Mouse (Mus musculus) bone marrow, adult 2 months (tissue): ENCODE measurements around the gene Pim1. TPM values are rescaled to one million over a fixed set of nuclear protein-coding genes. Genes with fewer than 3 reads are reported as not detected.

Source experiments
- H3K27ac ChIP-seq: fragments of 200-500 bp; 2 replicates; pipeline ENCODE4 v1.5.1; 2012; ENCODE audit warnings: low read depth, mild to moderate bottlenecking, control low read depth, inconsistent platforms, low read length; ENCODE audit not compliant: control insufficient read depth, poor library complexity, insufficient read depth
- H3K4me1 ChIP-seq: fragments of 200-500 bp; 2 replicates; pipeline ENCODE4 v1.6.1; 2011; ENCODE audit warnings: low read length; ENCODE audit not compliant: control insufficient read depth, insufficient read depth
- H3K4me3 ChIP-seq: fragments of 200-500 bp; replicated peaks from 2 replicates; pipeline ENCODE3; 2011; ENCODE audit warnings: mild to moderate bottlenecking, low read depth, low read length, control low read depth; ENCODE audit not compliant: control insufficient read depth
- CTCF ChIP-seq: fragments of 200-500 bp; IDR thresholded peaks from 2 replicates; pipeline ENCODE4 v1.5.1; 2011; ENCODE audit warnings: low read length, control low read depth; ENCODE audit not compliant: control insufficient read depth, insufficient read depth
- POLR2A ChIP-seq: fragments of 200-500 bp; IDR thresholded peaks from 2 replicates; pipeline ENCODE4 v1.6.1; 2011; ENCODE audit warnings: low read depth, mild to moderate bottlenecking, control low read depth, low read length, borderline replicate concordance; ENCODE audit not compliant: control insufficient read depth
- WGBS: fragments of 180-500 bp; shearing (Covaris S2); methylation state at CpG from one replicate; pipeline ENCODE4 v1.1.7; 2018; 5-methylcytosine and 5-hydroxymethylcytosine counted together
- polyA plus RNA-seq: library from polyadenylated mRNA; stranded (reverse); fragments of >200 nt; gene quantifications from 2 replicates; pipeline ENCODE4 v1.2.4, GENCODE M21; 2011; ENCODE audit warnings: low replicate concordance; ENCODE audit not compliant: missing spikeins, insufficient read depth, insufficient read length

The Pim1 gene
- polyA plus RNA-seq, 1 experiment, result 208 TPM

DNA sequence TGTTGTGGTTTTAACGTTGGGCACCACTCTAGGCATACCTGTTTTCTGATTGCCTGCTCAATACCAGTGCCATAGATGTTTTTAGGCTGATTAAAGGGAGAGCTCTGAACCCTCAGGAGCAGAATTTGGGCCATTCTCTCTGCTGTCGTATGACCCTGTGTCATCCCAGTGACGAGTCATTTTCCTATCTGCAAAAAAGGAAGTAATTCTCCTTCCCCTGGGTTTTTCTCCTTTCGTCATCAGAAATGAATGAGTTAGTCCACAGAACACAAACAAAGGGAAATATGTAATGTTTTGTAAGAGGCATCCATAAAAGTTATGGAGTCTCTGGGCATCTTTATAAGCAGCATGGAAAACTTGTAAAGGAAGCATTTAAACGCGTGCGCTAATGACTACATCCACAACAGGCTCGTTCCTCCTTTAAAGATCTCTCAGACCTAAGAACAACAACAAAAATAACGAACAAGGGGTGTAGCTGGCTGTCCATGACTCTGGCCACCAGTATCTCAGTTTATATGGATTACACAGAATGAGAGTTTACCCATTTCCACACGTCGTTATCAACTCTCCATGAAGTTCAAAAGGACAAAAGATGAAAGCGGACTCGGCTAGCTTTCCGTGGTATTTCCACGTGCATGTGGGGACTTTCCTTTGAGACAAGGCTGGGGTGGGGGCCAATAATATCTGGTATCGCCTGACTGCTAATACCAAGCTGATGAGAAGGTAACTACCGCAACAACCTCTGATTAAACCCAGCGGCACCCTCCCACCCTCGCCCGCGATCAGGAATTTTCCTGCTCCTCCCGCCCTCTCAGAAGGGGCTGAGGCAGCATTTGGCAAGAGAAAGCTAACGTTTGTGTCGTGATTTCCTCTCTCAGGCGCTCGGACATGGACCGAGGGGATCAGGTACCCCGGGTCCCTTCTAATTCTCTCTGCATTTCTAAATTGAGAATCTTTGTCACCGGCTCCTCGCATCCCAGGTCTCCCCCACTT, 1.3 kb upstream of the Pim1 start:
- Histone ChIP-seq H3K27ac (peak overlapping the region; percentile 53), H3K4me1 (peaks cover 2% of the 10 kb centered on the region), H3K4me3 (peak overlapping the region; percentile 76)
- under 1% methylated on average over 30 of the region's 30 CpGs for WGBS
- TF ChIP-seq POLR2A (no peak), CTCF (no peak)

DNA sequence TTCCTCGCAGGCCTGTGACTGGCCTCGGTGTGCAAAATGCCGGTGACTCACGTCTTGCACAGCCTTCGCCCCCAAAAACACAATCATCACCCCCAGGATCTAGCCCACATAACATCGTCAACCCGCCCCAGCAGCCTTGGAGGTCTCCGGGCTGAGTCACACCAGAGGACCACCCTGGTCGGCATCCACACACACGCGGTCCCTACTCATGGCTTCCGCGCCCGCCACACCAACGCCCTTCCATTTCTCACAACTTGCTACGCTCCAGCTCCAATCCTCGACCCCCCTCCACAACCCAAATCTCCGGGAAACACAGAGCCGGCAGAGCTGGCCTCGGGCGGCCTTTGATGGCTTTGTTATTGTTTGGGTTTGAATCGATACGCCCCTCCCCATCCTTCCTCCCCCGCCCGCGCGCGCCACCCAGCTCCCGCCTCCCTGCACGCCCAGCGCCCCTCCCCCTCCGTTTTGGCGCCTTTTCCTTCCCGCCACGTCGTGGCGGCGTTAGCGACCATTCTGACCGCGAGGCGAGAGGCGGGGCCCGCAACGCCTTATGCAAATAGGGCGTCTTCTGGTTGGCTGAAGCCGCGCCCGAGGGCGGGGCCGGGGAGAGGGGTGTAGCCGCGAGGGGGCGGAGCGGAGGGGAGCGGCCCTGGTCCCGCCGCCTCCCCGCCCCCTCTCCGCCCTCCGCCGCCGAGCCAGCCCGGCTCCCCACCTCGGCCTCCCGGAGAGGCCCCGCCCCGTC, 411 bp upstream of the Pim1 start:
- TF ChIP-seq POLR2A (peak; percentile 31; the same call in 1 of the 2 replicates), CTCF (no peak)
- Histone ChIP-seq H3K27ac (peak overlapping the region; percentile 53), H3K4me3 (peak overlapping the region; percentile 76), H3K4me1 (peaks cover 3% of the 10 kb centered on the region)
- WGBS, result under 1% methylated on average over 61 of the region's 68 CpGs

DNA sequence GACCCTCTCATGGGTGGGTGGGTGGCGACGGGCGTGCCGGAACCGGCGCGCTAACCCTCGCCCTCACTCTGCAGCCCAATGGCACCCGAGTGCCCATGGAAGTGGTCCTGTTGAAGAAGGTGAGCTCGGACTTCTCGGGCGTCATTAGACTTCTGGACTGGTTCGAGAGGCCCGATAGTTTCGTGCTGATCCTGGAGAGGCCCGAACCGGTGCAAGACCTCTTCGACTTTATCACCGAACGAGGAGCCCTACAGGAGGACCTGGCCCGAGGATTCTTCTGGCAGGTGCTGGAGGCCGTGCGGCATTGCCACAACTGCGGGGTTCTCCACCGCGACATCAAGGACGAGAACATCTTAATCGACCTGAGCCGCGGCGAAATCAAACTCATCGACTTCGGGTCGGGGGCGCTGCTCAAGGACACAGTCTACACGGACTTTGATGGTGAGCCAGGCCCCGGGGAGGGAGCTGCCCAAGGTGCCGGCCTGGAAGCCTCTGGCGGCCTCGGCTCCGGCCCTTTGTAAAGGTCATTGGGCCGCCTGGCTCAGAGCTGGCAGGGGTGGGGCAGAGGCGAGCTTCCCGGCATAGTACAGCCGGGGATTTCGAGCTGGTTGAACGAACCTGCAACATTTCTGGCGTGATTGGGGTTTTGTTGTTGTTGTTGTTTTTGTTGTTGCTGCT, 1.2 kb downstream of the Pim1 start:
- Histone ChIP-seq H3K27ac (peak overlapping the region; percentile 97), H3K4me3 (peak overlapping the region; percentile 73), H3K4me1 (peaks cover 5% of the 10 kb centered on the region)
- TF ChIP-seq CTCF (no peak), POLR2A (no peak; the same call in 1 of the 2 replicates)
- under 1% methylated on average over 48 of the region's 48 CpGs for WGBS

GRCm38 (mm10) chr17:29492269-29493191, 2.0 kb downstream of the Pim1 start:
- TF ChIP-seq POLR2A, result no peak
- peak; percentile 78 for TF ChIP-seq CTCF
- H3K4me3 ChIP-seq, result peak overlapping the region; percentile 73
- WGBS, result under 1% methylated on average over 22 of the region's 22 CpGs
- peaks cover 5% of the 10 kb centered on the region for H3K4me1 ChIP-seq
- peak overlapping the region; percentile 97 for H3K27ac ChIP-seq

DNA sequence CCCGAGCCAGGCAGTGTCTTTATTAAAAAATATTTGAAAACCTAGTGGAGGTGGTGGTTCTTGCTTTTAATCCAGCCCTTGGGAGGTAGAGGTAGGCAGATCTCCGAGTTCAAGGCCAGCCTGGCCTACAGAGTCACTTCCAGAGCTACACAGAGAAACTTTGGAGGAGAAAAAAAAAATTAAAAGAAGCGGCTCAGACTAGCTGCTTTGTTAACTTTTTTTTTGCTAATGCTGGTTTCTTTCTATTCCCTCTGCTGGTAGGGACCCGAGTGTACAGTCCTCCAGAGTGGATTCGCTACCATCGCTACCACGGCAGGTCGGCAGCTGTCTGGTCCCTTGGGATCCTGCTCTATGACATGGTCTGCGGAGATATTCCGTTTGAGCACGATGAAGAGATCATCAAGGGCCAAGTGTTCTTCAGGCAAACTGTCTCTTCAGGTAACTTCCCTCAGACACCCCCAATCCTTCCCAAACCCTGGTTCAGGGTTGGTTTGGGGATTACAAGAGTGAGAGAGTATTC, 3.0 kb downstream of the Pim1 start:
- H3K4me1 ChIP-seq, result peaks cover 6% of the 10 kb centered on the region
- WGBS, result 19% methylated on average over 11 of the region's 11 CpGs
- TF ChIP-seq POLR2A (no peak), CTCF (no peak)

GRCm38 (mm10) chr17:29494062-29494731, 3.6 kb downstream of the Pim1 start:
- 17% methylated on average over 10 of the region's 10 CpGs for WGBS

More for the DNA sequence above, 3.0 kb downstream of the Pim1 start:
- Histone ChIP-seq H3K4me3 (peak overlapping the region; percentile 73), H3K27ac (peak overlapping the region; percentile 52)

GRCm38 (mm10) chr17:29494732-29495076, 4.2 kb downstream of the Pim1 start:
- H3K4me3 ChIP-seq, result peak overlapping the region; percentile 31
- peak overlapping the region; percentile 72 for H3K27ac ChIP-seq
- WGBS, result 36% methylated on average over 8 of the region's 8 CpGs
- TF ChIP-seq CTCF (no peak), POLR2A (no peak)
- peaks cover 6% of the 10 kb centered on the region for H3K4me1 ChIP-seq

More at GRCm38 (mm10) chr17:29494062-29494731, 3.6 kb downstream of the Pim1 start:
- peaks cover 6% of the 10 kb centered on the region for H3K4me1 ChIP-seq
- H3K4me3 ChIP-seq, result peak overlapping the region; percentile 31
- TF ChIP-seq POLR2A, result no peak
- no peak for TF ChIP-seq CTCF
- H3K27ac ChIP-seq, result peak overlapping the region; percentile 72
